Mouse (Mus musculus): ENCODE measurements around the gene Diaph3.
"Not testable (repeated sequence)": the region's sequence is repeated elsewhere in the genome, so short reads cannot be mapped to it uniquely, and the experiment has no call there.

Diaph3 gene

GRCm38 (mm10) chr14:87140963-87141486 lies at the start of gene Diaph3:
Gene Diaph3 (minus strand): TSS chr14:87141235.
- DNase-seq (ENCODE audit: low spot score): peak; percentile 86

- no peak for DNase-seq (ENCODE audit: low spot score)
Measured at GRCm38 (mm10) chr14:87190685-87191084, 49.6 kb upstream of the Diaph3 start.

DNA sequence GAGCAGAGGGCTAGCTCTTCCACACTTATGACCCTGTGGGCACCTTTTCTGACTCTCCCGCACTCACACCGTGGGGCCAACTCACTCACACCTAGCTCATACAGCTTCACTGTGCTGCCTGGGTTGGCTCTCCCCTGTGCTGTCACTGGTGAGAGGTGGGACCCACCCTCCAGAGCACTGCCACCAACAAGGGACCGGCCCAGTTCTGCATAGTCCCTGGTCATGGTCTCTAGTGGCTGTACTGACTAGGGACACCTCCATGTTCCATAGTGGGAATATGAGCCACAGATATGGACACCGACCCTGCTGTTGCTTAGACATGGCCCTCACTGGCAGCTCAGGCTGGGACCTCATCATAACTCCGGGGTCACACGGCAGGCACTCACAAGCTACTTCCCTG lies 30.5 kb upstream of the Diaph3 start:
- no peak for DNase-seq (ENCODE audit: low spot score)

GRCm38 (mm10) chr14:87169151-87169550 lies 28.1 kb upstream of the Diaph3 start:
- DNase-seq (ENCODE audit: low spot score): no peak

- peak; percentile 16 for DNase-seq (ENCODE audit: low spot score)
Measured at GRCm38 (mm10) chr14:87155621-87156238, 14.7 kb upstream of the Diaph3 start.

DNA sequence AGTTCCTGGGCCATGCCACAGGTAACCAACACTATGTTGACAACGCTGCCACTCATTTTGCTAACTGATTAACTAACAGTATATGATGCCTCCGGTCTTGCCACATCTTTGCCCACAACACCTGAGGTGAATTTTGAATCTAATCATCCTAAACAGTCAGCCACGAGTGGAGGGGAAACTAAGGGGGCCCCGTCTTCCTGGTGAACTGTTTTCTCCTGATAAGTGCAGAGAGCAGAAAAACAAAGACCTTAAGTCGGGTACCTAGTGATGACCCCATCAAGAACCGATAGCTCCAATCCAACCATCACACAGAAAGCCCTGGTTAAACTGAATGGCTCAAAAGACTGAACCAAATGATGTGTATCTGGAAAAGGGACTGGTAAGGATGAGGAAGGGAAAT lies 8.6 kb upstream of the Diaph3 start:
- DNase-seq (ENCODE audit: low spot score): no peak

GRCm38 (mm10) chr14:87146704-87147103 lies 5.7 kb upstream of the Diaph3 start:
- no peak for DNase-seq (ENCODE audit: low spot score)

DNA sequence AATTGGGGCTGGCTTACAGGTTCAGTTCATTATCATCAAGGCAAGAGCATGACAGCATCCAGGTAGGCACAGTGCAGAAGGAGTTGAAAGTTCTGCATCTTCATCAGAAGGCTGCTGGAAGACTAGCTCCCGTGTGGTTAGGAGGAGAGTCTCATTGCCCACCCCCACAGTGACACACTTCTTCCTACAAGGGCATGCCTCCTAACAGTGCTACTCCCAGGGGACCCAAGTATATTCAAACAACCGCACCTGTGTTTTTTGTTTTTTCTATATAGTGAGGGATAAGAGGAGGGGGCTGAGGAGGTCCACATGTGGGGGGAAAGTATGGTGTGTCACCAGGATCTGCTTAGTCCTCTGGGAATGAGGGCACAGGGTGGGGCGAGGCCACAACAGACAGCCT lies 4.3 kb upstream of the Diaph3 start:
- DNase-seq (ENCODE audit: low spot score): no peak

GRCm38 (mm10) chr14:87141777-87142176 lies 742 bp upstream of the Diaph3 start:
- no peak for DNase-seq (ENCODE audit: low spot score)

GRCm38 (mm10) chr14:87140327-87140962 lies 590 bp downstream of the Diaph3 start:
- DNase-seq (ENCODE audit: low spot score): no peak

DNA sequence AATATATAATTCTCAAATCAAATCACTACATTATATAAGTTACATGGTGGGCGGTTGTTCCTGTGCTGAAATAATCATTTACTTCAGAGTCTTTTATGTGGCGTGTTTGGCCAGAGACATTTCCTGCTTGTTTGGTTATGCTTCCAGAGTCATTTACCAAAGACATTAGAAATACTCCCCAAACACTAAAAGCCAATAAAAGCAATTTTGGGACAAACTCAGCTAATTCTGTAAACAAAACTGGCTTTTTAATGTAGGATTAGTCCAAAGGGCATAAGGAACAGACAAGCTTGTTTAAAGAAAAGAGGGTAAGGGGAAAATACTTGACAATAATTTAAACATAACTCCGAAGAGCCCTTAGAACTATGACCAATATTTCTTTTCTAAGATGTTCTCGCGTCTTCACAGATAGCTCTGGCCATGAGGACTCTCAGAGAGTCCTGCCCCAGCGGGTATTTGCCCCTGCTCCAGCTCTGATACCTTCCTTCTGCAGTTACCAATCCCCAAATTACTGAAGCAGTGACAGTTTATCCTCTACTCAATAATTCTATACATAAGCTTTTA lies 14.9 kb downstream of the Diaph3 start:
- no peak for DNase-seq (ENCODE audit: low spot score)

- no peak for DNase-seq (ENCODE audit: low spot score)
Measured at GRCm38 (mm10) chr14:87125492-87125891, 15.5 kb downstream of the Diaph3 start.

- DNase-seq (ENCODE audit: low spot score): no peak
Measured at GRCm38 (mm10) chr14:87123091-87123490, 17.9 kb downstream of the Diaph3 start.

GRCm38 (mm10) chr14:87121868-87122267 lies 19.2 kb downstream of the Diaph3 start:
- no peak for DNase-seq (ENCODE audit: low spot score)

DNA sequence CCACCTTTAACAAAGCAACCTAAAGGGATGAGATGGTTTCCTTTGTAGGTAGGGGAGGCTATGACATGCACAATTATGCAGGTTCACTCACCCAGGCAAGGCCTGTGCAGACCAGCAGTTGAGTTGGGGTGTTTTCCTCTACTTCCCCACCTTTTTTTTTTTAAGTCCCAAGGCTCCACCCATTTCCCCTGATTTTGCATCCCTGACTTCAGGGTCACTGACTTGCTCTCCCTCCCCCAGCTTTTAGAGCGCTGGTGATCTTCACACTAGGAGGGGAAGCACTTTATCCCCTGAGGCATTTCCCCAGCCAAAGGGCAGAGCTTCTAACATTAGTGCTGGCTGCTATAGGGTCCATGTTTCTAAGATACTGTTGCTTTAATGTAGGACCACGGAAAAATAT lies 30.4 kb downstream of the Diaph3 start:
- no peak for DNase-seq (ENCODE audit: low spot score)

GRCm38 (mm10) chr14:87099380-87100088 lies 41.5 kb downstream of the Diaph3 start:
- DNase-seq (ENCODE audit: low spot score): no peak

- DNase-seq (ENCODE audit: low spot score): no peak
Measured at GRCm38 (mm10) chr14:87098093-87098492, 42.9 kb downstream of the Diaph3 start.

DNA sequence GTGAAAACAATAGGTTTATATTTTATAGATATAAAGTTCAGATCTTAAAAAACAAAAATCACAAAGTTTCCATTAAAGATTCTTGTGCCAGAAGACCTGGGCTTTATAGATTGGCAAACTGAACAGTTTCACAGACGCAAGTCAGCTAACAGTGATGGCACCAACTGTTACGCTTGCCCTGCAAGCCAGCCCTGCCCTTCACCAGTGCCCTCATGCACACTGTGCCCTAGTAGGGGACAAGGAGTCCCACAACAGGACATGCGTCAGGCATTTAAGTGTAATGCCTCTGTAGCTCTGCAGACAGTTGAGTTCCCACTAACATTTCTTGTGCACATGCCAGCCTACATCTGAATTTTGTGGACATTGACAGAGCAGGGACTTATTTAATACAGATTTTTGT lies 49.5 kb downstream of the Diaph3 start:
- no peak for DNase-seq (ENCODE audit: low spot score)

- no peak for DNase-seq (ENCODE audit: low spot score)
Measured at GRCm38 (mm10) chr14:87091108-87091507, 49.9 kb downstream of the Diaph3 start.

DNA sequence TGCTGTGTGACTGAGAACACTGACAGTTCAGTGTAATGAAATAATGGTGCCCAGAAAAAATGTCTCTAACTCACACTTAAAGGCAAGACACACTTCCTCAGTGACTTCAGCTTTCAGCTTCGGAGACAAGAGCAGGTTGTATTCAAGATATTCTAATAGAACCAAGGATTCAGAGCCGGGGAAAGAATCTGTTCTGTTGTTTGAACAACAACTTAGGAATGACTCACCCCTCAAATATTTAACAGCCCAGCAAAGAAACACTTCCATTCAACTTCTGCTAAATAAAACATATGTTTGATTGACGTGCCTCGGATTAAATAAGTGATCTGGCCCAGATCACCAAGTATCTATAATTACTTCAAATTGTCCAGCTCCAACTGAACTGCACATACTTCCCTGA lies 52.1 kb downstream of the Diaph3 start:
- no peak for DNase-seq (ENCODE audit: low spot score)

- no peak for DNase-seq (ENCODE audit: low spot score)
Measured at GRCm38 (mm10) chr14:87088456-87088855, 52.6 kb downstream of the Diaph3 start.

DNA sequence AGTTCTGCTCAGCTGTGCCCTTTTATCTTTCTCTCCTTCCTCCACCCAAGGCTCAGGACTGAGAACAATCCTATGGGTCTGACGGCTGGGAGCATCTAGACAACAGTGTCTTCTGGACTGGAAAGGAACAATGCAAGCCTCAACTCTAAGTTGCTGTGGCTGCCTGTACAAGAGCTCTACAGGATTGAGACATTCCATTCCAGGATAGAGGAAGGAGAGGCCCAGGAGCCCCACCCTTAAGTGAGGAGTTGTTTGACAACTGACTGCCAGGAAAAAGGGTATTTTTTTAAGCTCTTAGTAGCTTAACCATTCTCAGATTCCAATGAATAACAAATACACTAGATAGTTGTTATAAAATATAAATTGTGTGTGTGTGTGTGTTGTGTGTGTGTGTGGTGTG lies 53.0 kb downstream of the Diaph3 start:
- DNase-seq (ENCODE audit: low spot score): no peak

DNA sequence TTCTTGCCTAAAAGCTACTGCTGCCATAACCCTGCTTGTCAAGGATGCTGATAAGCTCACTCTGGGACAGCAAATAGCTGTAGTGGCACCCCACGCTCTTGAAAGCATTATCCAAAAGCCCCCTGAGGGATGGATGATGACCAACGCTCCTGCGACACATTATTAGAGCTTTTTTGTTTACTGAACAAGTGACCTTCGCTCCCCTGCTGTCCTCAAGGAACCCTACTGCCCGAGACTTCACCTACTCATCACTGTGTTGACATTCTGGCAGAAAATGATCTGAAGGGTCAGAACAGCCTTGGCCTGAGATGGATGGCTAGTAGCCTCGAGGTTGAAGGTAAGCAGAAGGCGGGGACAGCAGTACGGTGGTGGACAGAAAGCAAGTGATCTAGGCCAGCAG lies 56.1 kb downstream of the Diaph3 start:
- not testable (repeated sequence) for DNase-seq (ENCODE audit: low spot score)

Data from left cerebral cortex, adult 11 months (tissue).